Mouse (Mus musculus) layer of hippocampus, adult 18-20 months (tissue): Measurements from ENCODE around the gene G430095P16Rik. TPM values are rescaled to one million over a fixed set of nuclear protein-coding genes. Genes with fewer than 3 reads are reported as not detected.

Experiments
- DNase-seq, 2 experiments: peaks; one replicate each; pipeline ENCODE4 v3.0.0; 2022; ENCODE audit warnings: low spot score in 2 of 2
- long read RNA-seq: library from polyadenylated mRNA; stranded (forward); transcript quantifications from one replicate; pipeline ENCODE4 v2.0.0, GENCODE M21; 2021
- total RNA-seq, 2 experiments: library from RNA; stranded (reverse); gene quantifications; 2 replicates each; pipeline ENCODE4 v1.2.3; 2021

Gene G430095P16Rik
- total RNA-seq: not detected
- long read RNA-seq: 0 reads

DNA sequence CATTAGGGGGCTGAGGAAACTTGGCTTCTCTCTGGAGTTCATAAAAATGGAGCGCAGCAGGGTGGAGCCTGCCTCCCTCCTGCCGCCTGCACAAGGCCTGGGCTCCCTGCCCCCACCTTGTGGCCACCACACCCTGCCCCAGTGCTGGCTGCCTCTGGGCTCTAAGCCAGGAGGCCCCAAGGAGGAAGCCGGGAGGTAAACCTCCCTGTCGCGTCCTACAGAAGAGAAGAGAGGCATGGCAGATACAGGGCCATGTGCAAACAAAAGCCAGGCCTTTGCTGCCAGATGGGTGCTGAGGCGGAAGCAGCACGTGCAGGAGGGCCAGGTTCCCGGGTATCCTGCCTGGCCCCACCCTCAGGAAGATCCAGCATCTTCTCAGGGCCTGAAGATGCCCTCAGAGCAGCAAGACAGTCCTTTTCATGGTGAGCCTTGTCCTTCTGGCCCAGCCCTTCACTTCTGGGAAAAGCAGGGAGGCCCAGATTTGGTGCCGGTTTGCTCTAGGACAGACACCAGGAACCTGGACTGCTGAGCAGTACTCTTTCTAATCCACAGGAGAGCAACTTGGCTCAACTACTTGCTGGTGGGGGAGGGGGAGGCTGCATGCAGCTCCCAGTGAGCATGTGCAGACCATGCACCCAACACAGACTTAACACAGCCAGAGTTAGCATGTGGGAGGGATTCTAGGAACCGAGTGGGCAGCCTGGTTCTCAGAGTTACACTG is at the start of gene G430095P16Rik:
TSS of gene G430095P16Rik (plus strand) at position 158 of the 721 bp plus-strand sequence.
- peak in 1 of 2 experiments; percentile 82 for DNase-seq

DNA sequence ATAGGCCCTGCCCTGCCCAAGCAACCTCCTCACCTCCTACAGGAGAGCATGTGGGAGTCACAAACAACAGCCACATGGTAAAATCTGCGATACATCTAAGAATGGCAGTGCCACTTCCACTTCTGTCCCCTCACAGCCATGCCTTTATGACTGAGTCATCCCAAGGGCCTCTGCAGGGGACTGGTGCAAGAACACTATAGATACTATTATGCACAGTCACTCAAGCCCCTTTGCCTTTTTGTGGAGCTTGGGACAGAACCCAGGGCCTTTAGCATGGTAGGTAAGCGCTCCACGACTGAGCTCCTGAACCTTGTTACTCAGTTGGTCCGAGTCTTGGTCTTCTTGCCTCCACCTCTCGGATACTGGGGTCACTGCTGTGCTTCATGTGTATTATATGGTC is 45.5 kb upstream of the G430095P16Rik start:
- no peak for DNase-seq

DNA sequence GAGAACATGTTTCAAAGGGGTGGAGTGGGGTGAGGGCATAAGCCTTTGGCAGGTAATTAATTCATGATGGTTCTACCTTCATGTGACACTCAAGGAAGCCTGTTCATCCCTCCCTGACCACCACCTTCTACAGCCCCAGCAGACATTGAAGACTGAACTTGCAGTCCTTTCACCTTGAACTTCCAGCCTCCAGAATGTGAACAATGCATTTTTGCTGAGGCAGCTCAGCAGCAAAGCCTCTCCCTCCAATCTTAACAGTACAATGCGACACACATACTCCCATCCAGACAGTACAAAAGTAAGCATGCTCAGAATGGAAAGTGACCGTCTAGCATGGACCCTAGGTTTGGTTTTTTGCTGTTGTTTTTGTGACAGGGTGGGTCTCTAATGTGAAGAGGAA is 41.3 kb upstream of the G430095P16Rik start:
- no peak for DNase-seq

DNA sequence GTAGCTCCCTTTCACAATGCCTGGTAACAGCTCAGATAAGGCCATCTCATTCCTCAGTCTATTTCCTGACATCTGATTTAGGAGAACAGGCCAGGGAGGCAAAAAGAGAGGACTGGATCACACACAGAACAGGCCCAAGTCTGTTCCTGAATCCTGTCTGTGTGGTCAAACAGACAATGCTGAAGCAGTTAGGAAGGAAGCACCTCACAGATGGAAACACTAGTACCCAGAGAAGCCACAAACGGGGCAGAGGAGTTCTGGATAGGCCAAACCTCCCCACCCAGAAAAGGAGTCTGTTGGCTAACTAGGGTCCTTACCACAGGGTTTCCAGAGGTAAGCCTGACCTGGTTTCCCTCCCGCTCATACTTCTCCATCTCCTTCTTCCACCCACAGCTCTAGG is 40.5 kb upstream of the G430095P16Rik start:
- DNase-seq: no peak

DNA sequence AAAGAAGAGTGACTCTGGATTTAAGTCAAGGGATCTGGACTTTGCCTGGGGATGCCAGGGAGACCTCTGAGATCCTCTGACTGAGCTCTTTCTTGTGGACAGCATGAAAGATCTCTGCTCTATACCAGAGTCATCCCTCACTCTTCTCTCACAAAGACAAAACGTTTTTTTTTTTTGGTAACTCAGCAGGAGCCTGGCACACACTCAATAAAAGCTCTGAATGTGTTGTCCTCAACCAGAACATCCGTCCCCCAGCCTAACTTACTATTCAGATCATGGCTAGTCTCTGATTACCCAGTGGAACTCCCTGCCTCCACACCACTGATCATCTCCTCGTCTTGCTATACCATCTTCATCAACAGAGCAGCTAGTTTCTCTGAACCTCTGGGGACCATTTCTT is 38.3 kb upstream of the G430095P16Rik start:
- DNase-seq: peak in 1 of 2 experiments; percentile 27

DNA sequence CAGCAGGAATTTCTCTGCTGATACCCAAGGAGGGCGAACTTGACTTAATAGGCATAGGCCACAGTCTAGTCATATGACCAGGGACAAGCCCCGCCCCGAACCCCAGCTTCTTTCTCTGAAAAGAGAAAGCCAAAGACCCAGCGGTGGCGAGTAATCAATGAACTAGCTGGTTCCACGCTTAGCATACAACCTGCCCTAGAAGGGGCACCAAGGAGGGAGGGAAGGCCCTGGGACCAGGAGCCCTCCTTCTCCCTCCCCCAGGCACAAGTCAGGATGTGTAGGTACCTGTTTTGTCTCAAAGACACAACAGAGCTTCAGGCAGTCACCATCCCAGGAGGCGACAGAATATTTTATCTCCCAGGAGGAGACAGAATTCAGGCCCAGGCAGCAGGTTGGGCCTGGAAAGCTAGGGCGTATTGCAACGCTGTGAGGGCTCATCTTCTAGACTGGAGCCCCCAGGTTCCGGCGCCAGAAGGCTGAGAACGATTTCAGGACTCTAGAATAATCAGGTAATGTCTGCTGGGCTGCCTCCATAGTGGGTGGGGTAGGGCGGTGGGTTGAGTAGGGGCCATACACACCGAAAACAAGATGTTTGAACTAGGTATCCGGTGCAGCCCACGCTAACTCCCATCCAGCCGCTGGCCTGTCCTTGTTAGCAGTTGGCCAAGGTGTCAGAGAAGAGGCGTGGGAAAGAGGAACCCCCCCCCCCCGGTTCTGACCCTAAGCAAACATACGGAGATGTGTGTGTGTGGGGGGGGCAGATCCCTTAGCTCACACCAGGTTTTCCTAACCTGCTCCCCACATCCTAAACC is 36.4 kb upstream of the G430095P16Rik start, which contains the start of gene Trmt1:
TSS of gene Trmt1 (plus strand) at position 117 of the 812 bp plus-strand sequence.
- DNase-seq: peak in 1 of 2 experiments; percentile 55

DNA sequence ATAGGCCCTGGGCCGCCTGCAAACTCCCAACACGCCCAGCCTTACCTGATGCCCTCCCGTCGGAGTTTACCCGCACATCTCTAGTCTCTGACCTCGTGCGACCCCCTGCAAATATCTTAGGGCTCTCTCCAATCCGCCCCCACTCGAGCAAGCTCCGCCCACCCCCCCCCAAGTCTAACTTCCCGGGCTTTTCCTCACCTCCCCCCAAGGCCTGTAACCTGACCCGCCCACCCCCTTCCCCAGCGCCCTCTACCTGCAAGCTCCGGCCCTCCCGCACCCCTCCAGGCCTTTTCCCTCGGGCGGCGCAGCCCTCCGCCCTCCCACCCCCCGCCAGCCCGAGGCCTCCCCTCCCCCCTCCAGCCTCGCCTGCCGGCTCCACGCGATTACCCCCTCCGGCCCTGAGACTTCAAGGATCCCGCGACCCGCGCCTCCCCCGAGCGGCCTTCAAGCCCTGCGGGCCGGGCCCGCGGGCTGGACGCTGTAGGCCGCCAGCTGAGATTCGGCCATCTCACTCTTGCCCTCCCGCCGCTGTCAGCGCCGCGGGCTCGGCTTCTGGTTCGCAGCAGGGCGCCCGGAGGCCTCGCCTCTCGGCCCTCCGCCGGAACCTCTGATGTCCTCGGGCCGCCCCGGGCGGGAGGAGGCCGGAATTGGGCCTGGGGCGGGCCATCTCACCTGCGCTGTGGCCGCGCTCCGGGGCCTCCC is 35.7 kb upstream of the G430095P16Rik start:
- DNase-seq: no peak

DNA sequence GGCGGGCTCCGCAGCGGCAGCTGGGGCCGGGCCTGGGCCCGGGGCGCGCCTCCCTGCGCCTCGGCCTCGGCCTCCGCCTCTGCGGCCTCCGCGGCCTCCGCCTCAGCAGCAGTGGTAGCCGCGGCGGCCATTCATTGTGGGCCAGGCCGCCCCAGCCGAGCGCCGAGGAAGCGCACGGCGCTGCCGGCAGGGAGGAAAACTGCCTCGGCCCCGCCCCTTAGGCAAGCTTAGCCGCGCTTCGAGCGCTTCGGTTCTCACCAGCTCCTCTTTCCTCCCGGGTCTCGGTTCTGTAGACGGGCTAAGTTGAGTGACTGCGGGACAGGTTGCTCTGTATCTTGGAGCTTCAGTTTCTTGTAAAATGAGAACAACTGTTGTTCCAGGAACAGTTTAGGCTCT is 35.1 kb upstream of the G430095P16Rik start, which contains the start of gene Nacc1:
TSS of gene Nacc1 (minus strand) at position 158 of the 396 bp plus-strand sequence.
- peak; percentile 75 to 86 for DNase-seq

DNA sequence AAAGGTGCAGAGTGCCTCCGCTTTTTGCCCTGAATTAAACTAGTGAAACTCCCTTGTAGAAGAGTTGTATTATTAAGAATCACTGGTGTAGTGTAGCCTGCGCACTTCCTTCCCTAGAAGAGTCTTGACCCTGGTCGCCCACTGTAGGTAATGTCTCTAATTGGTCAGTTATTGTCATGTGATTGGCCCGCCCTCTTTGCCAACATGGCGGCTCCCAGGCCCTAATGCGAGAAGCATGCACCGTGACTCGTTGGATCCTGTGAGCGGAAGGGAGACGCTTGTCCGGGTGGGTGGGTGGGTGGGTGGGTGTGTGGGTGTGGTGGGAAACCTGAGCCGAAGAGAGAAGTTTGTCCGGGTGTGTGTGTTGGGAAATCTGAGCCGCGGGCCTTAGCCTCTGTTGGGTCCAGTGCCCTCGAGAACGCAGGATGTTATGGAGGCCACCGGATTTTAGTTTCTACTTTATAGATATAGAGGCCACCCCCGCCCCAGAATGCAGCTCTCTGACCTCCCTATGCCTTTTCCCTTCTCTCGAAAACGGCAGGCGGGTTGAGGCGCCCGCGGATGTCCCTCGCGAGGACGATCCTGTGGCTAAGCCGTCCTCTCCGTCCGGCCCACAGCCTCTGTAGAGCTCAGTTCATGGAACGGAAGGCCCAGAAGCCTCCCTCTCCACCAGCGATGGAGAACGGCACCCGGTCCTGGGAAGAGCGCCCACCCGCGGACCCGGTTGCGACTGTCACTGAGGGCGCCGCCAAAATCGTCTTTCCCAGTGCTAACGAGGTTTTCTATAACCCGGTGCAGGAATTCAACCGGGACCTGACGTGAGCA is 33.5 kb upstream of the G430095P16Rik start:
- DNase-seq: peak; percentile 89 to 97

DNA sequence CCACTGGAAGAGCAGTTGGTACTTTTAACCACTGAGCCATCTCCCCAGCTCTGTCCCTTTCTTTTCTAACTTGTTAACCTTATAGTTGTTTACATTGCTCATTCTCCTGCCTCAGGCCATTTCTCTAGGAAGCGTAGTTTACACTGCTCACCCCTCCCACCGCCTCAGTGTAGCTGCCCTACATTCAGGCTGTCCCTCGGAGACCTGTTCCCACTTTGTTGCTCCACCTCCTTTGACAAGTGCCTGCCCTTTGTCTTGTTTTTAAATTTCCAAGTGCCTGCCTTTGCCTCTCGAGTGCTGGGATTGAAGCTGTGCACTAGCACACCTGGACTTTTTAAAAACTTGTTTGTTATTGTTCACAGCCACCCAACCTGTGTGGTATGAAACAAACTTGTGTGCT is 29.5 kb upstream of the G430095P16Rik start:
- DNase-seq: no peak

DNA sequence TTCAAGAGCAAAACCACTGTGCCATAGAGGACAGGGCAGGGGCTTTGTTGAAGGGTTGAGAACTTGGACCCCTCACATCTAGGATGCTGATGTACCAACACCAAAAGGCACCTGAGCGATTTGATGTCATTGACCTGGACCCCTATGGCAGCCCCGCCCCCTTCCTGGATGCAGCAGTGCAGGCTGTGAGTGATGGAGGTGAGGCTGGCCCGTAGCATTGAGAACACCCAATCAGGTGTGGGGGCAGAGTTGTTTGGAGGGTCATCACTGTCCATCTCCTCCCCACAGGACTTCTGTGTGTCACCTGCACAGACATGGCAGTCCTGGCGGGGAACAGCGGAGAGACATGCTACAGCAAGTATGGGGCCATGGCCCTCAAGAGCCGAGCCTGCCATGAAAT is 27.7 kb upstream of the G430095P16Rik start:
- DNase-seq: no peak

DNA sequence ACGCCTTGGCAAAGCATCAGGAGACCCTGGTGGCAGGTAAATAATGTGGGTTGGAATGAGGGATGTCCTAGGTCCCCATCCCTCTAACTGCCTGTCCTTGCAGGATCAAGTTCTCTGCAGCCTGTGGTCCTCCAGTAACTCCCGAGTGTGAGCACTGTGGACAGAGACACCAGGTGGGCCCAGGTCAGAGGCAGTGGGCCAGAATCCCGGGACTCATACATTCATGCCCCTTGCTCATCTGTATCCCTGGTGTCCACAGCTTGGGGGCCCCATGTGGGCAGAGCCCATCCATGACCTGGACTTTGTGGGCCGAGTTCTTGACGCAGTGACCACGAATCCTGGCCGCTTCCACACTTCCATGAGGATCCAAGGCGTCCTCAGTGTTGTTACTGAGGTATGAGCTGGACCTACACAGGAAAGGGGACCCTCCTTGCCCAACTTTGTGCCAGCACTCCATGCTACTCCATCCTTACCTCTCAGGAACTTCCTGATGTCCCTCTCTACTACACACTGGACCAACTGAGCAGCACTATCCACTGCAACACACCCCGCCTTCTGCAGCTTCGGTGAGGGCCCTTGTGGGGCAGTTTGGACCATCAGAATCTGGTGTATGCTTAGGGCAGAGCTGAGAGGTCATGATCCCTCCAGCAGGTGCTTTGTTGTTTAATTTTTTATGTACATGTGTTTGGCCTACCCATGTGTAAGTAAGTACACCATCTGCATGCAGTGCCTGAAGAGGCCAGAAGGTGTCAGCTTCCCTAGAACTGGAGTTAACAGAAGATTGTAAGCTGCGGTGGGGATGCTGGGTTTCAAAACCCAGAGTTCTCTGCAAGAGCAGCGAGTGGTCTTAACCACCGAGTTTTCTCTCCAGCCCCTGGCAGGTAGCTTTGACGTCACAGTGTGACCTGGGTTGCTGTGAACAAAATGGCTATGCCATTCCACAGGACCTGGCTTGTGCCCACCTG is 25.4 kb upstream of the G430095P16Rik start:
- DNase-seq: peak in 1 of 2 experiments; percentile 75

DNA sequence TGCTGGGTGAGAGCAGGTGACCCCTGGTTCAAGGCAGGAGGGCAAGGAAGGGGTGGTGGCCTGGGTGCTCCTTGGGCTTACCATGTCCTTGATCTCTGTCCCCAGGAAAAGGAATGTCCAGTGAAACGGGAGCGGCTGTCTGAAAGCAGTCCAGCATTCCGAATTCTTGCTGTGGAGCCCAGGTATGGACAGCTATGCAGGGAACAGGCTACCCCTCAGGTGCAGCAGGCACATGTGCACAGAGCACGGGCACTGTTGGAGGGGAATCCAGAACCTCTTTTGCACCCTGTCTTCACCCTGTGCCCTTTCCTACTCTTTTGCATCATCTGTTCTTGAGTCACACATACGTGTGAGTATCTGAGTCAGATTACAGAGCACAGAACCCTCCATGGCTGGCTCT is 24.5 kb upstream of the G430095P16Rik start:
- DNase-seq: no peak

DNA sequence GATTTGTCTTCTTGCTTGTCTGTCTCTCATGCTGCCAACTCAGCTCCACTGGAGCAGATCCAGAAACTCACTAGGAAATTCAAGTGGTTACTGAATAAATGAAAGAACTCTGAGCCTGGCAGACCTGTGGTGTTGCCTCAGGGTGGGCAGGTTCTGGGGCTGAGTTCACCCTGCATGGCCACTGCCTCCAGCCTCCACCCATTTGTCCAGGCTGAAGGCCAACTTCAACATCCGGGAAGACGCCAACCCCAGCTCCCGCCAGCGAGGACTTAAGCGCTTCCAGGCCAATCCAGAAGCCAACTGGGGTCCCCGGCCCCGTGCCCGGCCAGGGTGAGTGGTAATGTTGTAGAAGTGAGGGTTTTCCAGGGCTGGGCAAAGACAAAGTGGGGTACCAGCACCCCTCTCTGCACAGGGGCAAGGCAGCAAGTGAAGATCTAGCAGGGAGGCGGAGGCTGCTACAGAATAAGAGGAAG is 23.8 kb upstream of the G430095P16Rik start:
- no peak for DNase-seq

DNA sequence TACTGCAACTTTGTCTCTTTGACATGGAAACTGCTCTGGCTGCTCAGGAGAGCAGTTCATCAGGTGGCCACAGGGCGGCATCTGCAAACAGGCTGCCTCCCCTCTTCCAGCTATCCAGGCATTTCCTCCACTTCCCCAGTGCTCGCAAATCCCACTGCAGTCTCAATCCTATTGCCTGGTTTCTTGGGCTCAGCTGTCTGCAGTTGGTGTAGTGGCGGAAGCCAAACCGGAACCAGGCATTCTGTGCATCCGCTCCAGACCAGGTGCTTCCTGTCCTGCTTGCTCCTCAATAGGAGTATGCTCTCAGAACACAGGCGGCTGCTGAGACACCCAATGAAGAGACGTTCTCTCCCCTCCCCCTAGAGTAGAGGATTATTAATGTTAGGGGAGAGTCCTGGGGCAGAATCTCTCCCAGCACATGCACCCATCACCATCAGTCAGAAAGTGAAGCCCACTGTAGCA is 22.9 kb upstream of the G430095P16Rik start:
- peak in 1 of 2 experiments; percentile 77 for DNase-seq

DNA sequence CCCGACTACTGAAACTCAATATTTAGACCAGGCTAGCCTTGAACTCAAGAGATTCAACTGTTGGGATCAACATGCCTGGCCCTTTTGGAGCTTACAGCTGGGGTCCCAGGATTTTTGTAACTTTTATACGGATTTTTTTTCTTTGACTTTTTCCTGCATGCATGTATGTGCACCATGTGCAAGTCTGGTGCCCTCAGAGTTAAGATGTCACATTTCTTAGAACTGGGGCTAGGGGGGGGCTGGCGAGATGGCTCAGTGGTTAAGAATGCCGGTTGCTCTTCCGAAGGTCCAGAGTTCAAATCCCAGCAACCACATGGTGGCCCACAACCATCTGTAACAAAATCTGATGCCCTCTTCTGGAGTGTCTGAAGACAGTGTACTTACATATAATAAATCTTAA is 22.3 kb upstream of the G430095P16Rik start:
- DNase-seq: no peak

DNA sequence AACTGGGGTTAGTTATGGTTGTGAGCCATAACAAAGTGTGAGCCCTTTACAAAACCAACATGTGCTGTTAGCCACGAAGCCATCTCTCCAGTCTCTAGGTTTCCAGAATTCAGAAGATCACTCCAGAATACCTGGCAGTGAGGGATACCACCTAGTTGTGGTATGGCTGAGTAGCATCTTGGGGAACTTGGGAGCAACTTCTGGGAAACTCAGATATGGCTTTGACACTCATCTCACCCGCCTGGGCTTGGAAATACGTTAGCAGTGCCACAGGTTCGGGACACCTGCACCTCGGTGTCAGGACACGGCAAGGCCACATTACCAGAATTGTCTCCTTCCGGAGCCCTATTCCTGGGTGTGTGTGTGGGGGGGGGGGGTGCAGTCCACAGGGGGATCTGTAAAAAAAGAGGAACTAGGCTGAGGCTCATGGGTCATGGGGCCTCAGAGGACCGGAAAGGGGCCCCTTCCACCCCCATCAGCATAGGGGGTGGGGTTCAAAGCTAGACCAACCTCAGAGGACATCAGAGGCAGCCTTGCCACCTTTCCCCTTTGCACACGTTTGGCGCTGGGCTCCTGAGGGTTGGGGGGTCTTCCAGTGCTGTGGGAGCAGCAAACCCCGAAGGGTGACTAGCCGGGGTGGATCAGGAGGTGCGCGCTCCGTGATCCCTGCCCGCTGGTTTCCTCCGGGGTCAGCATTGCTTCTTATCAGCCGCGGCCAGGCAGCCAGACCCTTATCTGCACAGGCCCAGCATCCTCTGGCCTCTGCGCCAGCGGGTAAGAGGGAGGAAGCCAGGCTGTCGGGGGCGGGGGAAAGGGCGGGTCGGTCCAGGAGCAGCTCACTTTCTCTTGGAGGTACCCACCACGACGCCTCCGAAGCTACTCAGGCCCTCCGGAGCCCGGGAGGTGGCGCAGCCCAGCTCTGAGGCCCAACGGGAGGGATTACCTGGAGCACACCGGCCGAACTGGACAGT is 21.6 kb upstream of the G430095P16Rik start, which contains the start of gene Lyl1:
TSS of gene Lyl1 (plus strand) at position 517 of the 971 bp plus-strand sequence.
- no peak for DNase-seq

DNA sequence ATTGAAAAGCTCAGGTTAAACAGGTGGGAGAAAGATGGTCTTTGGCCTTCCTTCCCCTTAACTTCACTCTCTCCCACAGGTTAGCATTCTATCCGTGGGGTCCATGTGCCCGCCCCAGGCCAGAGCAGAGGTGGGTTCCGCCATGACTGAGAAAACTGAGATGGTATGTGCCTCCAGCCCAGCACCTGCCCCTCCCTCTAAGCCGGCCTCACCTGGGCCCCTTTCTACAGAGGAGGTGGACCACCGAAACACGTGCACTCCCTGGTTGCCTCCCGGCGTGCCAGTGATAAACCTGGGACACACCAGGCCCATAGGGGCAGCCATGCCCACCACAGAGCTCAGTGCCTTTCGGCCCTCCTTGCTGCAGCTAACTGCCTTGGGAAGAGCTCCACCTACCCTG is 20.2 kb upstream of the G430095P16Rik start:
- DNase-seq: no peak
